13 mouse cellular contexts compared by ENCODE assay signal in the genomic region with DNA sequence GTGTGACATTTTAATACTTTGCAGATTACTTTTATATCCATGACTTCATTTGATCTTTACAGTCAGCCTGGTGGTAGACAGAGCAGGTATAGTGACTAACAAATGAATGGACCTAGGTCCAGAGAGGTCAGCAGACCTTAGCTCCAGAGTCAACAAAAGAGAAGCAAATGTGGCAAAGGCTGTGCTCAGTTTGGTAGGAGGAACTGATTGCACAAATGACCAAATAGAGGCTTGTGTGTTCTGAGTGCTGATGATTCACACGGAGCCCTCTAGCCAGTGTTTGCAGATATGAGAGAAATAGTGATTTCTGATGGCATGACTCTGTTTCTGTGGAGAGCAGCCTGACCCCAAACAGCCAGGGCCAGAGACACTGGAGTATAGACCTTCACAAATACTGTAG. TPM values are rescaled to one million over a fixed set of nuclear protein-coding genes. Genes with fewer than 3 reads are reported as not detected.
DNase-seq lines count a peak whose midpoint lies in the region; ATAC-seq and TF ChIP-seq lines count a peak whose summit lies in the region.
"Had no signal": no experiment of that assay in that cellular context is flagged by ENCODE, and none has a peak within 500 bp of the region (broad histone marks: within the 10 kb centered on the region; RNA-seq: fewer than 3 reads in every experiment).

No protein-coding gene starts in this region.

- peaks cover 5% of the 10 kb centered on the region for H3K4me1 ChIP-seq in heart, adult 2 months (ENCODE audit: control insufficient read depth, insufficient read depth, low read length)
- no peaks in the 10 kb centered on the region; the same call in 1 of the 2 replicates for H3K4me1 ChIP-seq in liver, embryonic 13.5 days (replicated peaks)
- peaks cover 4% of the 10 kb centered on the region for H3K4me1 ChIP-seq in forebrain, embryonic 16.5 days (replicated peaks; ENCODE audit: control insufficient read depth, insufficient read depth, low read length)
- H3K4me1 ChIP-seq: hindbrain, embryonic 15.5 days; neural tube, embryonic 12.5 days had no signal

- TF ChIP-seq POLR2A in heart, adult 2 months (IDR thresholded peaks at IDR 0.05; ENCODE audit: insufficient read depth, low read depth, low read length), result no peak

- H3K36me3 ChIP-seq in heart, adult 2 months (ENCODE audit: control insufficient read depth, insufficient read depth, low read length), result no peaks in the 10 kb centered on the region
- no peaks in the 10 kb centered on the region for H3K36me3 ChIP-seq in liver, embryonic 13.5 days
- H3K36me3 ChIP-seq in forebrain, embryonic 16.5 days (ENCODE audit: control insufficient read depth, insufficient read depth), result no peaks in the 10 kb centered on the region
- H3K36me3 ChIP-seq: hindbrain, embryonic 15.5 days; neural tube, embryonic 12.5 days had no signal

- intact Hi-C loops in heart, adult 2 months (cut with DNase I), result no loop called here

- no peaks in the 10 kb centered on the region for H3K79me2 ChIP-seq in heart, adult 2 months (replicated peaks; ENCODE audit: control insufficient read depth, insufficient read depth, low read length)

- H3K4me3 ChIP-seq in heart, adult 2 months, result no peak overlapping the region
- H3K4me3 ChIP-seq in liver, embryonic 13.5 days (replicated peaks), result no peak overlapping the region
- H3K4me3 ChIP-seq in forebrain, embryonic 16.5 days (replicated peaks; ENCODE audit: low read length), result no peak overlapping the region
- H3K4me3 ChIP-seq: hindbrain, embryonic 15.5 days; neural tube, embryonic 12.5 days had no signal

- H3K9me3 ChIP-seq in liver, embryonic 13.5 days (replicated peaks), result no peaks in the 10 kb centered on the region
- no peaks in the 10 kb centered on the region for H3K9me3 ChIP-seq in forebrain, embryonic 16.5 days (ENCODE audit: control insufficient read depth, low read length)
- H3K9me3 ChIP-seq: hindbrain, embryonic 15.5 days; neural tube, embryonic 12.5 days had no signal

- no peak for TF ChIP-seq EP300 in heart, adult 2 months (IDR thresholded peaks at IDR 0.05; ENCODE audit: insufficient read depth, low read depth, low read length)

- no peak overlapping the region for H3K27ac ChIP-seq in heart, adult 2 months
- no peak overlapping the region for H3K27ac ChIP-seq in liver, embryonic 13.5 days
- H3K27ac ChIP-seq in forebrain, embryonic 16.5 days (ENCODE audit: low read length), result no peak overlapping the region
- H3K27ac ChIP-seq: hindbrain, embryonic 15.5 days; kidney, postnatal 0 days; neural tube, embryonic 12.5 days had no signal

- no peak overlapping the region for H3K9ac ChIP-seq in heart, adult 2 months (ENCODE audit: low read depth, low read length)
- no peak overlapping the region for H3K9ac ChIP-seq in liver, embryonic 13.5 days
- no peak overlapping the region for H3K9ac ChIP-seq in forebrain, embryonic 16.5 days (replicated peaks; ENCODE audit: low read depth, low read length)
- H3K9ac ChIP-seq: hindbrain, embryonic 15.5 days; neural tube, embryonic 12.5 days had no signal

- H3K27me3 ChIP-seq in heart, adult 2 months (ENCODE audit: control insufficient read depth, insufficient read depth, low read length), result 0 out of 2 replicates have a peak, but pooled peaks cover 1% of the 10 kb centered on the region
- H3K27me3 ChIP-seq in liver, embryonic 13.5 days, result no peaks in the 10 kb centered on the region
- H3K27me3 ChIP-seq in forebrain, embryonic 16.5 days (replicated peaks; ENCODE audit: control insufficient read depth, insufficient read depth, low read length), result no peaks in the 10 kb centered on the region
- H3K27me3 ChIP-seq: hindbrain, embryonic 15.5 days; neural tube, embryonic 12.5 days had no signal

- 60% methylated on average over 1 of the region's 1 CpGs for WGBS in heart, adult 2 months
- WGBS in liver, embryonic 13.5 days (ENCODE audit: insufficient replicate concordance), result 32% methylated on average over 1 of the region's 1 CpGs
- WGBS in forebrain, embryonic 16.5 days, result 72% methylated on average over 1 of the region's 1 CpGs

- TF ChIP-seq CTCF in heart, adult 2 months (IDR thresholded peaks at IDR 0.05), result no peak

- DNase-seq in heart, adult 9 months (ENCODE audit: low spot score in 2 of 2), result peak; percentile 2 to 4
- no peak for DNase-seq in heart, adult 2 months
- peak; percentile 31 for DNase-seq in urinary bladder, postnatal 14 days (ENCODE audit: low spot score)
- DNase-seq in urinary bladder, postnatal 4 days (ENCODE audit: low spot score in 2 of 2), result no peak
- no peak for DNase-seq in liver, embryonic 13.5 days
- no peak for DNase-seq in layer of hippocampus, postnatal 10 days (ENCODE audit: low spot score in 2 of 2)
- no peak for DNase-seq in gastrocnemius, postnatal 10 days
- DNase-seq: midbrain, embryonic 14.5 days; right cerebral cortex, adult 18-20 months had no signal

- no peak overlapping the region for H3K4me2 ChIP-seq in liver, embryonic 13.5 days
- H3K4me2 ChIP-seq in forebrain, embryonic 16.5 days (ENCODE audit: low read length), result no peak overlapping the region
- H3K4me2 ChIP-seq: hindbrain, embryonic 15.5 days; neural tube, embryonic 12.5 days had no signal

- peak; percentile 87 for ATAC-seq in liver, embryonic 13.5 days (ENCODE audit: low read depth)
- no peak for ATAC-seq in forebrain, embryonic 16.5 days

RNA-seq across cellular contexts. Expression of a gene that starts 33.1 kb away (rescaled TPM):
- total RNA-seq in heart, adult 2 months (2021), result not detected
- polyA plus RNA-seq in heart, adult 2 months (2012; rRNA removed), result 0.12 and 0.27 TPM in 2 replicates
- polyA plus RNA-seq in liver, embryonic 13.5 days (2015; fragmentation: Nextera tagmentation; extraction: Ambion mirVana), result 0.16 and 0.20 TPM in 2 replicates
- total RNA-seq in layer of hippocampus, postnatal 10 days (2021), result 1 to 10 TPM; 6.1 to 6.6 TPM
- under 1 TPM in 1 of 2 experiments, not detected in 1; 0.27 TPM for total RNA-seq in gastrocnemius, postnatal 10 days (2021)
- 7.7 and 9.2 TPM in 2 replicates for polyA plus RNA-seq in forebrain, embryonic 16.5 days (2015; fragmentation: Nextera tagmentation; extraction: Ambion mirVana)

Comparison
In these comparisons a context has a peak if more than half of its experiments do, and no peak if none do; other contexts are left out.
1. DNase-seq: peak in heart, adult 9 months (2 of 2) and urinary bladder, postnatal 14 days (single experiment); none in heart, adult 2 months (0 of 2), urinary bladder, postnatal 4 days (0 of 2), liver, embryonic 13.5 days (single experiment), layer of hippocampus, postnatal 10 days (0 of 2) and gastrocnemius, postnatal 10 days (single experiment).
2. RNA of a gene that starts 33.1 kb away (total RNA-seq): 6.1 to 6.6 TPM in layer of hippocampus, postnatal 10 days; 0.27 TPM in gastrocnemius, postnatal 10 days and not detected in heart, adult 2 months; every median in the first group is over 4 times any median in the second.